Mouse (Mus musculus): ENCODE results near the gene Ttc24. TPM values are rescaled to one million over a fixed set of nuclear protein-coding genes. Genes with fewer than 3 reads are reported as not detected.
A peak's percentile ranks its signal among the peaks of the same experiment; 100 is the strongest.

Ttc24 gene
- polyA plus RNA-seq, 1 experiment, result not detected

DNA sequence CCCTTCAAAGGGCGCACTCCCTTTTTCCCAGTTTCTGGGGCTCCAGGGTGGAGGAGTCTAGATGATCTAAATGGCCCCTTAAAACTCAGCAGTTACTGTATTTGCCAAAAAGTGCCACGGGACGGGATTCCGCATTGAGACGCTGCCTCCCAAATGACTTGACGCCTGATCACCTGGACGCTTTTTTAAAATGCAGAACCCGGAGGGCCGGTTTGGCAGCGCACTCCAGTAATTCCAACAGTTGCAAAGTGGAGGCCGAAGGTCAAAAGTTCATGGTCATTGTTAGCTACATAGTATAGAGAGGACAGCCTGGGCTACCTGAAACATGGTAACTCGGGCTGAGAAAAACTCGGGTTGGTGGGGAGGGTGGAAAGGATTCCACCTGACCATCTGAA, 4.1 kb upstream of the Ttc24 start:
- no peak for TF ChIP-seq CTCF (IDR thresholded peaks at IDR 0.05; ENCODE audit: borderline replicate concordance, insufficient read depth, low read length)
- no peak for TF ChIP-seq POLR2A (IDR thresholded peaks at IDR 0.05; ENCODE audit: low read depth, low read length)
- Histone ChIP-seq H3K27ac (ENCODE audit: insufficient read depth, low read length) (no peak overlapping the region), H3K4me3 (ENCODE audit: insufficient read depth, low read length) (peak overlapping the region; percentile 83), H3K4me1 (ENCODE audit: control insufficient read depth, insufficient read depth, low read length) (peaks cover 4% of the 10 kb centered on the region)

DNA sequence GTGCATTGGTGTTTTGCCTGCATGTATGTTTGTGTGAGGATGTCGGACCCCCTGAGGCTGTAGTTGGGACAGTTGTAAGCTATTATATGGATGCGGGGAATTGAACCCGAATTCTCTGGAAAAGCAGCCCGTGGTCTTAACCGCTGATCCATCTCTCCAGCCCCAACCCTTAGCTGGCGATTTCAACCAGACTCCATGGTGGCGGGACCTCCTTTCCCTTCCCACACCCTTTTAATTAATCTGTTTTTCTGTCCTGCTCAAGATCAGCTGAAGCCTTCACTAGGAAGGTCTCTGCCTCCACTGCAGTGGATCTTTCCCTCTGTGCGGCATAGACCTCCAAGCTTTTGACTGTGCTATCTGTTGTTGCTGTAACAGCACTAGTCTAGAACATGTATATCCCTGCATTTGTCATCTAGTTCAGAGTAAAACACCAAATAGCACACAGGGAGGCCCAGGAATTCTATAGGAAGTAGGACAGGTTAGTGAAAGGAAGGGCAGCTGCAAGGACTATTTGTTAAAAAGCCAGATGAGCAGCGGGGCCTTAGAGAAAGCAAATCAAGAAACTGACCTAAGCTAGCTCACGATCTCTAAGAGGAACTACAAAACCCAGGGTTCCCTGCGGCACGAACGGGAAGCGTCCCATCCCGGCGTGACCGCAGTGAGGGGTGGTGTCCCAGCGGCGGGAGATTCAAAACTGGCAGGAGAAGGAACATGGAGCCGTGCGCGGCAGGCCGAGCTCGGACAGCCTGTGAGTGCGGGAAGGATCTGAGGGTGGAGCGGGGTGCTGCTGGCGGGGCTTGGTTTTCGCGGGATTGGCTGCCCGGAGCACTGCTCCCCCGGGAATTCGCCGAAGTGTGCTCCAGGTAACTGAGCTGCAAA, 3.5 kb upstream of the Ttc24 start, which contains the start of gene Iqgap3:
TSS of gene Iqgap3 (plus strand) at position 627 of the 879 bp plus-strand sequence.
- peak; percentile 49; the same call in 1 of the 2 replicates for TF ChIP-seq POLR2A (IDR thresholded peaks at IDR 0.05; ENCODE audit: low read depth, low read length)
- TF ChIP-seq CTCF (IDR thresholded peaks at IDR 0.05; ENCODE audit: borderline replicate concordance, insufficient read depth, low read length), result no peak
- peaks cover 4% of the 10 kb centered on the region for H3K4me1 ChIP-seq (ENCODE audit: control insufficient read depth, insufficient read depth, low read length)
- no peak within 1 kb of the TSS for H3K27ac ChIP-seq (ENCODE audit: insufficient read depth, low read length)
- H3K4me3 ChIP-seq (ENCODE audit: insufficient read depth, low read length), result peak within 1 kb of the TSS; percentile 83

DNA sequence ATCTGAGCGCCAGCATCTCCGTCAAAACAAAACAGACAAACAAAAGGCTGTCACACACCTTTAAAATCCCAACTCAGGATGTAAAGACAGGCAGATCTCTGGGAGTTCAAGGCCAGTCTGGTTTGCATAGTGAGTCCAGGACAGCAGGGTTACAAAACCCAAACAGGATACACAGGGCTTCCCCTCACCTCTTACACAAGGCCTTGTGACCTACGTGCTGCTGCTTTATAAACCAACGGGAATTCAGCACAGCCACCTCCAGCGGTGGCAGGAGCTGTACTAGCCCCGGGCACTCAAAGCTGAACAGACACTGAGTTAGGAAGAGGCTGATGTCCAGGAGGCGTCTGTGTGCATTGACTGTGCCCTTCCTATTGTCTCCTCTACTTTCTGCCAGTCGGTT, 663 bp downstream of the Ttc24 start:
- no peak for TF ChIP-seq POLR2A (IDR thresholded peaks at IDR 0.05; ENCODE audit: low read depth, low read length)
- no peak for TF ChIP-seq CTCF (IDR thresholded peaks at IDR 0.05; ENCODE audit: borderline replicate concordance, insufficient read depth, low read length)
- Histone ChIP-seq H3K4me3 (ENCODE audit: insufficient read depth, low read length) (no peak overlapping the region), H3K27ac (ENCODE audit: insufficient read depth, low read length) (no peak overlapping the region), H3K4me1 (ENCODE audit: control insufficient read depth, insufficient read depth, low read length) (no peaks in the 10 kb centered on the region)

DNA sequence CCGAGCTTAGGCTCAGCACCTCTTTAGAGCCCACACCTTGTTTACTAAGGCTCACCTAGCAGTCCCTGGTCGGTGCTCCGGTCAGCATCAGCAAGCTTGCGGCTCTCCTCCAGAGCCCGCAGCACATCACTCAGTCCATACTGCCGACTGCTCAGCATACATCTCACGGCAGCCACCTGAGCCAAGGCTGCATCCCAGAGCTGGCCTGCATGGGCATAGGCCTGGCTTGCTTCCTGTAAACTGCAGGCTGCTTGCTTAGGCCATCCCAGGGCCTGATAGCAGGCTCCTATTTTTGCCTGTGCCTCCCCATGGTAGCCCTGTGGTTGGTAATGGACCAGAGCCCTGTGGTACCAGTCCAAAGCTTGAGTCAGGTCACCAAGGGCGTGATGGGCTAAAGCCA, 3.3 kb downstream of the Ttc24 start:
- no peak for TF ChIP-seq POLR2A (IDR thresholded peaks at IDR 0.05; ENCODE audit: low read depth, low read length)
- no peak for TF ChIP-seq CTCF (IDR thresholded peaks at IDR 0.05; ENCODE audit: borderline replicate concordance, insufficient read depth, low read length)
- Histone ChIP-seq H3K4me3 (ENCODE audit: insufficient read depth, low read length) (no peak overlapping the region), H3K27ac (ENCODE audit: insufficient read depth, low read length) (no peak overlapping the region), H3K4me1 (ENCODE audit: control insufficient read depth, insufficient read depth, low read length) (no peaks in the 10 kb centered on the region)

DNA sequence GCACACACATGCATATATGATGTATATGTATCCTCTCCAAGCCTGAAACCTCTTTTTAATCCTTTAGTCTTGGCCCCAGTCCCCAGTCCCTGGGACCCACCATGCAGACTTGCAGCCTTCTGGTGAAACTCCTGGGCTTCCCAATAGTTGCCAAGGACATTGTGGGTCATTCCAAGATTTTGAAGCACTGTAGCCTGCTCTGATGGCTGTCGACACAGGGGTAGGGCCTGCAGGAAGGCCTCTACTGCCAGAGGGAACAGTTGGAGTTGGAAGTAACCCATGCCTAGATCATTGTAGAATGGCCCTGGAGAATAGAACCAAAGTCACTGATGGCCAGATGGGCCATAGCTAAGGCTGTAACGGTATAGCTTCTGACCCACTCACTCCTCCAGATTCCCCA, 3.8 kb downstream of the Ttc24 start:
- no peaks in the 10 kb centered on the region for H3K4me1 ChIP-seq (ENCODE audit: control insufficient read depth, insufficient read depth, low read length)
- H3K27ac ChIP-seq (ENCODE audit: insufficient read depth, low read length), result no peak overlapping the region
- no peak overlapping the region for H3K4me3 ChIP-seq (ENCODE audit: insufficient read depth, low read length)
- TF ChIP-seq POLR2A (IDR thresholded peaks at IDR 0.05; ENCODE audit: low read depth, low read length) (no peak), CTCF (IDR thresholded peaks at IDR 0.05; ENCODE audit: borderline replicate concordance, insufficient read depth, low read length) (no peak)

DNA sequence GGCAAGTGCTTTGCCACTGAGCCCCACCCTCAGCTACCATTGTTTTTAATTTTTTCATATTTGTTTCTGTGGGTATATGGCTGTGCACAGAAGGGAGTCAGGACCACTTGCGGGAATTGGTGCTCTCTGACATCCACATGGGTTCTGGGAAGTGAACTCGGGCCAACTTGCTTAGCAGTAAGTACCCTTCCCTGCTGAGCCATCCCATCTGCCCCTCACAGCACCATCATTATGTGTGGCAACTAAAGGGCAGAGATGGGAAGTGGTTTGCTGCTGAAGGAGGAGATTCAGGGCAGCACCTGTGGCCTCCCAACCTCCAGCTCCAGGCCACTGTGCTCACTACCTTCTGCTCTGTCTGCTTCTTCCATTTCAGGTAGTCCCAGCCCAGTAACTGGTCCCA, 4.5 kb downstream of the Ttc24 start:
- no peaks in the 10 kb centered on the region for H3K4me1 ChIP-seq (ENCODE audit: control insufficient read depth, insufficient read depth, low read length)
- no peak for TF ChIP-seq CTCF (IDR thresholded peaks at IDR 0.05; ENCODE audit: borderline replicate concordance, insufficient read depth, low read length)
- no peak for TF ChIP-seq POLR2A (IDR thresholded peaks at IDR 0.05; ENCODE audit: low read depth, low read length)
- H3K4me3 ChIP-seq (ENCODE audit: insufficient read depth, low read length), result no peak overlapping the region

DNA sequence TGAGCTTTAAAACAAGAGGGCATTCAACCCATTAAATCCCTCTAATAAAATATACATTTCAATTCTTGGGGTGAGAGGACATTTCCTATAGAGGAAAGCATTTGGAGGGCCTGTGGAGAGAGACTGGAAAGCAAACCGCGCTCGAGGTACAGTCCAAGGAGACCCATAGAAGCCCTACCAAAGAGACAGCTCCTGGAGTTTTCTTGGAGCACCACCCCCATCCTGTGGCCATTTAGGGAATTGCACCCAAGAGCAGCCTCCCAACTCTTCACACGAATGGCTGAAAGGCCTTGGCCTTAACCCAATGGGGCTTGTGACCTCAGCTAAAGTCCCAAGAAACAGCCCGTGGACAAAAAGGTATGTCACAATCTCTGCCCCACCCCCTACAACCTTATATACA, 6.3 kb downstream of the Ttc24 start:
- Histone ChIP-seq H3K4me3 (ENCODE audit: insufficient read depth, low read length) (no peak overlapping the region), H3K27ac (ENCODE audit: insufficient read depth, low read length) (no peak overlapping the region), H3K4me1 (ENCODE audit: control insufficient read depth, insufficient read depth, low read length) (no peaks in the 10 kb centered on the region)
- peak; percentile 61 for TF ChIP-seq CTCF (IDR thresholded peaks at IDR 0.05; ENCODE audit: borderline replicate concordance, insufficient read depth, low read length)
- no peak for TF ChIP-seq POLR2A (IDR thresholded peaks at IDR 0.05; ENCODE audit: low read depth, low read length)

More for the DNA sequence above, 4.5 kb downstream of the Ttc24 start:
- H3K27ac ChIP-seq (ENCODE audit: insufficient read depth, low read length), result no peak overlapping the region

DNA sequence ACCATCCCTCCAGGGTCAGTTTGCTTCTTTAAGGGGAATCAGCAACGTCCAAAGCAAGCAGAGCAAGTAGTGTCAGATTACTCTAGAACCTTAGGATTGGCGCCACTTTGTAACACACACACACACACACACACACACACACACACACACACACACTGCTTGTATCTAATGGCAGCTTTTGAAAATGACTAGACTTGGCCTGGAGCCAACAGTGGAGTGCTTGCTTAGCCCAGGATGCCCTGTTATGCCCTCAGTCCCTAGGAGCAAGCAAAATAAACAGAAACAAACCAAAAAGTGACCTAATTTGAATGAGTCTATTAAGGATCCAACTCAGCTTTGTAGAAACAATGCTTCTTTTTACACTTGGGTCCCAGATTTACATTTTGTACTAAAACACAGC, 9.7 kb downstream of the Ttc24 start:
- H3K4me3 ChIP-seq (ENCODE audit: insufficient read depth, low read length), result no peak overlapping the region
- no peak overlapping the region for H3K27ac ChIP-seq (ENCODE audit: insufficient read depth, low read length)
- no peaks in the 10 kb centered on the region for H3K4me1 ChIP-seq (ENCODE audit: control insufficient read depth, insufficient read depth, low read length)
- TF ChIP-seq CTCF (IDR thresholded peaks at IDR 0.05; ENCODE audit: borderline replicate concordance, insufficient read depth, low read length), result no peak
- no peak for TF ChIP-seq POLR2A (IDR thresholded peaks at IDR 0.05; ENCODE audit: low read depth, low read length)

DNA sequence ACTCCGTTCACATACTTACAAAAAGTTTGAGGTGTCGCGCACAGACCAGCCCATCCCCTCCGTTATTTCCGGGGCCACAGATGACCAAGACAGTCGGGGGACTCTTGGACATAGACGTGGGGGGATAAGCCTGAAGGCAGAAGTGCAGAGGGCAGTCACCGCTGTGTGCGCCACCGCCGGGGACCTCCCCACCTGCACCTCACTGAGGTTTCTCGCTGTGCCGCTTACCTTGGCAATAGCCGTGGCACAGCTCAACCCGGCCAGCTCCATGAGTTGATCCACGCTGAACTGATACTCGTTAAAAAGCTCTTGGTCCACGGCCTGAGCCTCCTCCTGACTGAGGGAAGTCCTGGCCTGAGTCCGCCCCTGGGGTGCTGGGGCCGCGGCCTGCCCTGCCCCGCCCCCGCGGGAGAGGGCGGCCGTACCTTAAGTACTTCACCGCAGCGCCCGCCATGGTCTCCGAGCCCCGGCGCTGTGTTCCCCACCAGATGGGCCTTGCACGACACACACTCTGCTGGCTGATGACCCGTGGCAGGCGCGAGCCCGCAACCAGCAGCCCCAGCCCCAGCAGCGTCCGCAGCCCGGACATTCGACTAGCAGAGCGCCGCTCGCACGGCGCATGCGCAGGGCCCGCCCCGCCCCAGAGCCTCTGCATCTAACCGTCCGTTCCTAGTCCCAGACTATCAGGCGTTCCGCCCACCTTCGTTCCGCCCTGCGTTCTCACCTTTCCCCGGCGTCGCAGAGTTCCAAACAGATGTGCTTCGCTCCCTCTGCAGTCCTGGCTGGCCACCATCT, 20.0 kb downstream of the Ttc24 start, which contains the start of gene Naxe:
TSS of gene Naxe (minus strand) at position 594 of the 795 bp plus-strand sequence.
- peak within 1 kb of the TSS; percentile 72 for H3K4me3 ChIP-seq (ENCODE audit: insufficient read depth, low read length)
- no peak within 1 kb of the TSS for H3K27ac ChIP-seq (ENCODE audit: insufficient read depth, low read length)
- no peak for TF ChIP-seq CTCF (IDR thresholded peaks at IDR 0.05; ENCODE audit: borderline replicate concordance, insufficient read depth, low read length)
- peak; percentile 94 for TF ChIP-seq POLR2A (IDR thresholded peaks at IDR 0.05; ENCODE audit: low read depth, low read length)
- H3K4me1 ChIP-seq (ENCODE audit: control insufficient read depth, insufficient read depth, low read length), result no peaks in the 10 kb centered on the region

Data from embryonic fibroblast, embryonic 13.5 days (primary cell).